Mouse (Mus musculus) effector memory CD4-positive, alpha-beta T cell, adult 7 months (primary cell): Measurements from ENCODE around the gene Fxyd7. TPM values are rescaled to one million over a fixed set of nuclear protein-coding genes. Genes with fewer than 3 reads are reported as not detected.

Experiments used
- polyA plus RNA-seq: library from polyadenylated mRNA; unstranded; fragments of 100-300 nt; shearing (Covaris generic); gene quantifications from one replicate; pipeline ENCODE4 v1.2.1, GENCODE M21; 2017

The Fxyd7 gene
- polyA plus RNA-seq: 0.85 TPM

DNA sequence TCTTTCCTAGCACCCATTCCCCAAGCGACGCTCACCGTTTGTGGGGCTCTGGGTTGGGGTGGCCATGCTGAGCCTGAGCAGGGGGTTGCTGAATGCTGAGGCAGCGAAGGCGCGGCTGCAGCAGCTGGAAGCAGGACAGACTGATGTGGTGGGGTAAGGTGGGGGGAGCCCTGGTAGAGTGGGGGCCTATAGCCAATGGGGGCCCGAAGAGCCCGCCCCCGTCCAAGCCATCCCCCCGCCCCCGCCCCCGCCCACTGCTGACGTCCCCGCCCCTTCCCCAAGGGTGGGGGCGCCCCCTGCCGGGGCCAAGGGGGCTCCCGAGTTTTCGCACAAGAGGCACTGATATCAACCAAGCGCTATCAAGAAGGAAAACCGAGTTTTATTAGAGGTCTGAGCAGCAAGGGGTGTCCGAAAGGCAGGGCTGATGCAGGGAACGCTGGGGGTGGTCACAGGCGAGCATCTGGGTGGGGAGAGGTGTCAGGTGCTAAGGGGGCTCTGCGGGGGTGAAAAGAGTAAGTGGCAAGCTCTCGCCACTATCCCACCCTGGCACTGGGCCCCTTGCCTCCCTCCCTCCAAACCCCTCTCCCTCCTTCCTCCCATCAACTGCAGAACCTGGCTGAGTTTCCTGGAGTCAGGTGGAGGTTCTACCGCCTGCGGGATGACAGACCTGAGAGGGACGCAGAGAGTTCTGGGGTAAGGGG, at the start of gene Fxyd7:
Gene Fxyd7, minus strand, starts transcription at position 147 of the 701 bp plus-strand sequence.

DNA sequence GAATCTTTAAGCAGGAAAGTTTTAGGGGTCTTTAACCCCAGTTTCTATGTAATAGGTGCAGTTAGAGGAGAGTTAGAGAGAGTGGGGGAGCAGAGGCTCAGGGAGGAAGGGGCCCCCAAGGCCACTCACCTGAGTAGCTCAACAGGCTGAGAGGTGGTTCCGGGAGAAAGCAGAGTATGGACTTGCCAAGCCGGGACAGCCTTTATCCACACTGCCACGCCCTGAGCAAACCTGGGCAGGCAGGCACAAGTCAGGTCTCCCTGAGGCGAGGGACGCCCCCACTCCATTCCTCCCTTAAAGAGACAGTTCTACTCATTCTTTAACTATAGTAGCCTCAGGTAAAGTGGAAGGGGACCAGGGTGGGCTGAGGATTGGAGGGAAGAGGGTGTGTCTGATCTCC, 25.2 kb upstream of the Fxyd7 start, which contains the start of gene Fxyd3:
Gene Fxyd3, minus strand, starts transcription at position 213 of the 400 bp plus-strand sequence.

DNA sequence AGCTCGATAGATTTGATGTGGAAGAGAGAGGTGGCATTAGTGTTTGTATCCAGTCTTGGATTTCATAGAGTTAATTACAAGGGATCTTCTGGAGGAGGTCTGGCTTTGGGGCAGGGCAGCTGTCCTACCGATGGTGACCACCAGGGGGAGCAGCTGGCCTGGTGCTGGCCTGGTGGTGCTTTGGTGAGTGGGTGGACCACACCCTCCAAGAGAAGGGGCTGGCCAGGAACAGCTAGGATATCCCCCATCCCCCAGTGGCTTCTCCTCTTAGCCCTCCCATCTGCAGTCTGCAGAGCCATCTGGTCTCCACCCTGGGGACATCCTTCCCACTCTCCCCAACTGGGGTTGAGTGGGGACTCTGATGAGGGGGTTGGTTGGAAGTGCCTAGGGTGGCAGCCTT, 7.8 kb upstream of the Fxyd7 start, which contains the start of gene Lgi4:
Gene Lgi4, plus strand, starts transcription at position 235 of the 400 bp plus-strand sequence.

DNA sequence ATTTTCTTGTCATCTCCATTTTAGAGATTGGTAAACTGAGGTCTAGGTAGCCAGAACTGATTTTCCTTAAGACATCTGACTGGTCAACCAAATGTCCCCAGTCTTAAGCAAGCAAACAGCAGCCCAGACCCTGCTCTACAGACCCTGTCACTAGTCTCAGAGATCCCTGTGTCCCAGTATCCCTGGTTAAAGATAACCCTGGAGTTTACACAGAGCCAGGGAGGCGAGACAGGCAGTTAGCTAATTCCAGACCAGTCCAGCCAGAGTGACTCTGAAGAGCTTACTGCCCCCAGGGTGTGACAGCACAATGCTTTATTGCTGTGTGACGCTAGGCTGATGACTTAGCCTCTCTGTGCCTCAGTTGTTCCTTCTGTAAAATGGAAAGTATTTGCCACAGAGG, 5.8 kb upstream of the Fxyd7 start, which contains the start of gene Fxyd1:
Gene Fxyd1, minus strand, starts transcription at position 129 of the 400 bp plus-strand sequence.

GRCm38 (mm10) chr7:31042431-31042910, 8.8 kb downstream of the Fxyd7 start, which contains the start of gene Fxyd5:
Gene Fxyd5 (minus strand): TSS chr7:31042481.

Other genes with a start within 250 kb of the Fxyd7 start
- 0.27 TPM for gene Ffar2, start 227.7 kb downstream of the Fxyd7 start, polyA plus RNA-seq
- gene Ffar3, start 195.3 kb downstream of the Fxyd7 start, polyA plus RNA-seq: not detected
- gene Ffar1, start 189.9 kb downstream of the Fxyd7 start, polyA plus RNA-seq: not detected
- 26.8 TPM for gene Cd22, start 171.1 kb downstream of the Fxyd7 start, polyA plus RNA-seq
- gene Mag, start 136.6 kb downstream of the Fxyd7 start, polyA plus RNA-seq: 0.26 TPM
- not detected for gene Hamp2, start 126.8 kb downstream of the Fxyd7 start, polyA plus RNA-seq
- gene Hamp, start 107.4 kb downstream of the Fxyd7 start, polyA plus RNA-seq: not detected
- 14.3 TPM for gene Usf2, start 94.7 kb downstream of the Fxyd7 start, polyA plus RNA-seq
- 9.2 TPM for gene Lsr, start 78.0 kb downstream of the Fxyd7 start, polyA plus RNA-seq
- gene Fam187b, start 77.7 kb downstream of the Fxyd7 start, polyA plus RNA-seq: 0.33 TPM
- 1,577 TPM for gene Fxyd5, start 9.0 kb downstream of the Fxyd7 start, polyA plus RNA-seq
- not detected for gene Fxyd1, start 5.7 kb upstream of the Fxyd7 start, polyA plus RNA-seq
- gene Lgi4, start 7.9 kb upstream of the Fxyd7 start, polyA plus RNA-seq: not detected
- not detected for gene Fxyd3, start 25.2 kb upstream of the Fxyd7 start, polyA plus RNA-seq
- gene Hpn, start 63.8 kb upstream of the Fxyd7 start, polyA plus RNA-seq: not detected
- not detected for gene Scn1b, start 75.5 kb upstream of the Fxyd7 start, polyA plus RNA-seq
- gene Gramd1a, start 104.4 kb upstream of the Fxyd7 start, polyA plus RNA-seq: 372 TPM
- not detected for gene Scgb2b2, start 239.0 kb upstream of the Fxyd7 start, polyA plus RNA-seq
- not detected for gene Scgb1b2, start 240.4 kb upstream of the Fxyd7 start, polyA plus RNA-seq